Mouse (Mus musculus) limb, embryonic 14.5 days (tissue): ENCODE data around the gene Ccdc6. TPM values are rescaled to one million over a fixed set of nuclear protein-coding genes. Genes with fewer than 3 reads are reported as not detected.

Experiments
- ATAC-seq: fragments of 200-750 bp; cut with Nextera tagmentation; 2 replicates; pipeline ENCODE4 v1.8.0; 2017; ENCODE audit warnings: low read depth, moderate number of reproducible peaks, moderate TSS enrichment; ENCODE audit not compliant: low FRiP score
- DNase-seq: peaks from one replicate; pipeline ENCODE4 v3.0.0-alpha.2; 2015; ENCODE audit warnings: low spot score
- H3K27ac ChIP-seq: fragments of 300-500 bp; sonication (generic); replicated peaks from 2 replicates; pipeline ENCODE4 v1.5.1; 2014; ENCODE audit warnings: low read depth, mild to moderate bottlenecking, low read length, moderate library complexity, mixed read lengths
- H3K27me3 ChIP-seq: fragments of 300-500 bp; sonication (generic); 2 replicates; pipeline ENCODE4 v1.6.1; 2014; ENCODE audit warnings: low read length, mixed read lengths; ENCODE audit not compliant: control insufficient read depth, insufficient read depth
- H3K36me3 ChIP-seq: fragments of 300-500 bp; sonication (generic); 2 replicates; pipeline ENCODE4 v1.6.1; 2014; ENCODE audit warnings: mild to moderate bottlenecking, low read length, moderate library complexity, mixed read lengths; ENCODE audit not compliant: control insufficient read depth, insufficient read depth
- H3K4me1 ChIP-seq: fragments of 300-500 bp; sonication (generic); 2 replicates; pipeline ENCODE4 v1.6.1; 2014; ENCODE audit warnings: antibody characterized with exemption, low read length, mixed read lengths; ENCODE audit not compliant: control insufficient read depth, insufficient read depth
- H3K4me2 ChIP-seq: fragments of 300-500 bp; sonication (generic); replicated peaks from 2 replicates; pipeline ENCODE4 v1.6.1; 2014; ENCODE audit warnings: low read depth, mild to moderate bottlenecking, low read length, moderate library complexity; ENCODE audit not compliant: severe bottlenecking
- H3K4me3 ChIP-seq: fragments of 300-500 bp; sonication (generic); replicated peaks from 2 replicates; pipeline ENCODE4 v1.5.1; 2014; ENCODE audit warnings: low read length
- H3K9ac ChIP-seq: fragments of 300-500 bp; sonication (generic); 2 replicates; pipeline ENCODE4 v1.6.1; 2014; ENCODE audit warnings: mild to moderate bottlenecking, low read depth, low read length, moderate library complexity; ENCODE audit not compliant: severe bottlenecking
- H3K9me3 ChIP-seq: fragments of 300-500 bp; sonication (generic); 2 replicates; pipeline ENCODE4 v1.6.1; 2016; ENCODE audit warnings: low read length; ENCODE audit not compliant: control insufficient read depth
- POLR2A ChIP-seq: fragments of 200-500 bp; IDR thresholded peaks from 2 replicates; pipeline ENCODE4 v1.8.0; 2012; ENCODE audit warnings: inconsistent platforms, mild to moderate bottlenecking, moderate library complexity, borderline replicate concordance; ENCODE audit not compliant: insufficient read depth, insufficient read length; ENCODE audit errors: extremely low read depth
- WGBS: fragments of 180-500 bp; shearing (Covaris S2); extraction: QIAGEN DNeasy Blood & Tissue Kit; methylation state at CpG from one replicate; pipeline ENCODE4 v1.1.7; 2014; 5-methylcytosine and 5-hydroxymethylcytosine counted together
- polyA plus RNA-seq, 2 experiments: library from polyadenylated mRNA; depleted of rRNA in 1 of 2; stranded (reverse) in 1 of 2; unstranded in 1 of 2; fragments of >200 nt; fragmentation: Nextera tagmentation in 1 of 2; extraction: Ambion mirVana in 1 of 2; gene quantifications; 2 replicates each; pipeline versions ENCODE4 v1.2.1 to v1.2.3; 2012 to 2014

The Ccdc6 gene
- polyA plus RNA-seq, 2 experiments: 23.1 to 29.6 TPM

- Histone ChIP-seq H3K4me2 (no peak overlapping the region), H3K9ac (no peak overlapping the region), H3K36me3 (no peaks in the 10 kb centered on the region), H3K4me1 (no peaks in the 10 kb centered on the region), H3K4me3 (no peak overlapping the region), H3K9me3 (no peaks in the 10 kb centered on the region), H3K27me3 (no peaks in the 10 kb centered on the region), H3K27ac (no peak overlapping the region)
- no peak for ATAC-seq
- no peak for TF ChIP-seq POLR2A
- WGBS: 63% methylated on average over 6 of the region's 6 CpGs
- no peak for DNase-seq
Measured at GRCm38 (mm10) chr10:70069321-70069720, 27.6 kb upstream of the Ccdc6 start.

GRCm38 (mm10) chr10:70071334-70071733 is 25.6 kb upstream of the Ccdc6 start:
- H3K27me3 ChIP-seq: no peaks in the 10 kb centered on the region
- H3K36me3 ChIP-seq: no peaks in the 10 kb centered on the region
- H3K9ac ChIP-seq: no peak overlapping the region
- H3K4me2 ChIP-seq: no peak overlapping the region
- no peaks in the 10 kb centered on the region for H3K9me3 ChIP-seq
- H3K27ac ChIP-seq: no peak overlapping the region
- no peak overlapping the region for H3K4me3 ChIP-seq
- ATAC-seq (no peak), DNase-seq (no peak)
- no peaks in the 10 kb centered on the region for H3K4me1 ChIP-seq
- WGBS: 81% methylated on average over 4 of the region's 4 CpGs
- TF ChIP-seq POLR2A: no peak

GRCm38 (mm10) chr10:70077452-70077851 is 19.5 kb upstream of the Ccdc6 start:
- Histone ChIP-seq H3K27me3 (no peaks in the 10 kb centered on the region), H3K27ac (no peak overlapping the region), H3K4me3 (no peak overlapping the region), H3K9ac (no peak overlapping the region), H3K36me3 (no peaks in the 10 kb centered on the region), H3K4me1 (peaks cover 17% of the 10 kb centered on the region), H3K9me3 (no peaks in the 10 kb centered on the region), H3K4me2 (no peak overlapping the region)
- ATAC-seq (no peak), DNase-seq (no peak)
- no peak for TF ChIP-seq POLR2A
- 77% methylated on average over 4 of the region's 4 CpGs for WGBS

DNA sequence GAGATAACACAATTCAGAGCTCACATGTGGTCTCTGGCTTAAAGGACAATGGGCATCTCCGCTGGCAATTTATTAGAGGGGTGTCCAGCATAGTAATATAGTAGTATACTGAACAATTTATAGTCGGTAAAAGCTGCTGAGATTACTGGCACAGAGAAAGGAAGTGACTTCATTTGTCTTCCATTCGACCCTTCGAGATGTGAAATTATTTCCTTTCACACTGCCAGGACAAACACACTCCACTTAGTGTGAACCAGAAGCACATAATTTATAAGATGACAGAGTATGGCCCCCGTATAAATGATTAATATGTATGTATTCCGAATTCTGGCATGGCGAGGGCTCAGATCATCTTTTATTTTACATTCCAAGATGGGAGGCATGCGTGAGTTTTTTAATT is 16.0 kb upstream of the Ccdc6 start:
- TF ChIP-seq POLR2A: no peak
- Histone ChIP-seq H3K4me2 (no peak overlapping the region), H3K27me3 (no peaks in the 10 kb centered on the region), H3K36me3 (no peaks in the 10 kb centered on the region), H3K27ac (no peak overlapping the region), H3K4me3 (no peak overlapping the region), H3K4me1 (peaks cover 17% of the 10 kb centered on the region), H3K9ac (no peak overlapping the region), H3K9me3 (no peaks in the 10 kb centered on the region)
- 50% methylated on average over 8 of the region's 8 CpGs for WGBS
- ATAC-seq (no peak), DNase-seq (peak; percentile 65)

DNA sequence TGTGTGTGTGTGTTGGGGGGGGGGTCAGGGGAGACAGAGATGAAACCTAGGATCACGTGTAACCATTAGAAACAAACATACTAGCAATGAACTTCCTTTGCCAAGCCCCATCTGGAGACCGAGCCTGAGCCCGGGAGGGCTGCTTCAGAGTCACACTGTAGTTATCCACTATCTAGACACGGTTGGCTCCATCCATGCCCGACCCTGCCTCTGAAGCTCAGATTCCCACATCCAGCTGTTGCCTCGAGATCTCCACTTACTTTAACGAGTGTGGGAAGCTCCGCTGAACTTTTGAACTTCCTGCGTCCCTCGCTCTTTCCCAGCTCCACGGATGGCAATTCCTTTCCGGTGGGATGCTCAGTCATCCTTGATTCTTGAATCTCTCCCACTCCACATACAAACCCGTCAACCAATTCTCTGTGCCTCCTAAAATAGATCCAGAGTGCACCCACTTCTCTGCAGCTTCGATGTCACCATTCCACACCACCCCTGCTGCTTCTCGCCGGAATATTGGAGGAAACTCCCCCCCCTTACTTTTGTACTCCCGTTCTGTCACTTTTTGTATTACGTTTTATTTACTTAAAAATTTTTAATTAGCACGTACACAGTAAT is 15.3 kb upstream of the Ccdc6 start:
- H3K9me3 ChIP-seq: no peaks in the 10 kb centered on the region
- H3K27ac ChIP-seq: 0 out of 2 replicates have a peak overlapping the region, but pooled peaks have one; percentile 19
- peak; percentile 79 for ATAC-seq
- H3K4me1 ChIP-seq: peaks cover 17% of the 10 kb centered on the region
- H3K36me3 ChIP-seq: no peaks in the 10 kb centered on the region
- H3K4me3 ChIP-seq: no peak overlapping the region
- no peak for TF ChIP-seq POLR2A
- H3K9ac ChIP-seq: no peak overlapping the region
- peak; percentile 65 for DNase-seq
- no peak overlapping the region for H3K4me2 ChIP-seq
- H3K27me3 ChIP-seq: no peaks in the 10 kb centered on the region
- WGBS: 44% methylated on average over 19 of the region's 19 CpGs

GRCm38 (mm10) chr10:70083241-70083640 is 13.7 kb upstream of the Ccdc6 start:
- H3K4me3 ChIP-seq: no peak overlapping the region
- peaks cover 17% of the 10 kb centered on the region for H3K4me1 ChIP-seq
- DNase-seq (no peak), ATAC-seq (no peak)
- H3K27ac ChIP-seq: no peak overlapping the region
- H3K9me3 ChIP-seq: no peaks in the 10 kb centered on the region
- no peak for TF ChIP-seq POLR2A
- no peaks in the 10 kb centered on the region for H3K36me3 ChIP-seq
- no peak overlapping the region for H3K4me2 ChIP-seq
- H3K9ac ChIP-seq: no peak overlapping the region
- 89% methylated on average over 5 of the region's 5 CpGs for WGBS
- H3K27me3 ChIP-seq: no peaks in the 10 kb centered on the region
